Mouse (Mus musculus) thymus, adult 2 months (tissue): ENCODE data around the gene Zscan2.

Experiments used
- CTCF ChIP-seq: fragments of 200-500 bp; IDR thresholded peaks from 2 replicates; pipeline ENCODE4 v1.5.1; 2012; ENCODE audit warnings: mild to moderate bottlenecking, control low read depth, low read length, moderate library complexity, borderline replicate concordance; ENCODE audit not compliant: control insufficient read depth, poor library complexity, insufficient read depth; ENCODE audit errors: extremely low read depth
- POLR2A ChIP-seq: fragments of 200-500 bp; IDR thresholded peaks from 2 replicates; pipeline ENCODE4 v1.6.1; 2012; ENCODE audit warnings: mild to moderate bottlenecking, low read length, control low read depth, moderate library complexity; ENCODE audit not compliant: control insufficient read depth, poor library complexity, insufficient read depth; ENCODE audit errors: extremely low read depth

- no peak for TF ChIP-seq CTCF
- no peak for TF ChIP-seq POLR2A
Measured at GRCm38 (mm10) chr7:80816641-80817040, 44.1 kb upstream of the Zscan2 start.
